ENCODE assay signal across 9 mouse cellular contexts in the genomic region with DNA sequence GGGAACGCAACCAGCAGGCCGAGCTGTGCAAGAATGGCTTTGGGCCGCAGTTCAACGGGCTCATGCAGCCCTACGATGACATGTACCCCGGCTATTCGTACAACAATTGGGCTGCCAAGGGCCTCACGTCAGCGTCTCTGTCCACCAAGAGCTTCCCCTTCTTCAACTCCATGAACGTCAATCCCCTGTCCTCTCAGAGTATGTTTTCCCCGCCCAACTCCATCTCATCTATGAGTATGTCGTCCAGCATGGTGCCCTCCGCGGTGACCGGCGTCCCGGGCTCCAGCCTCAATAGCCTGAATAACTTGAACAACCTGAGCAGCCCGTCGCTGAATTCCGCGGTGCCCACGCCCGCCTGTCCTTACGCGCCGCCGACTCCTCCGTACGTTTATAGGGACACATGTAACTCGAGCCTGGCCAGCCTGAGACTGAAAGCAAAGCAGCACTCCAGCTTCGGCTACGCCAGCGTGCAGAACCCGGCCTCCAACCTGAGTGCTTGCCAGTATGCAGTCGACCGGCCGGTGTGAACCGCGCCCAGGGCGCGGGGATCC. TPM values are rescaled to one million over a fixed set of nuclear protein-coding genes. Genes with fewer than 3 reads are reported as not detected.
DNase-seq lines count a peak whose midpoint lies in the region; ATAC-seq and TF ChIP-seq lines count a peak whose summit lies in the region.
"Had no signal": no experiment of that assay in that cellular context is flagged by ENCODE, and none has a peak within 500 bp of the region (broad histone marks: within the 10 kb centered on the region; RNA-seq: fewer than 3 reads in every experiment).

No protein-coding gene starts in this region.

- no peak for ATAC-seq in heart, embryonic 12.5 days (ENCODE audit: insufficient number of reproducible peaks, low FRiP score)
- ATAC-seq in embryonic facial prominence, embryonic 11.5 days (replicated peaks; ENCODE audit: insufficient number of reproducible peaks, low FRiP score, low TSS enrichment, low read depth) = no peak

- H3K9me3 ChIP-seq in heart, embryonic 12.5 days (replicated peaks) = no peaks in the 10 kb centered on the region
- no peaks in the 10 kb centered on the region for H3K9me3 ChIP-seq in embryonic facial prominence, embryonic 11.5 days (replicated peaks; ENCODE audit: control insufficient read depth, low read length)

- peaks cover 25% of the 10 kb centered on the region for H3K4me1 ChIP-seq in heart, embryonic 12.5 days (replicated peaks)
- H3K4me1 ChIP-seq in embryonic facial prominence, embryonic 11.5 days (ENCODE audit: control insufficient read depth, insufficient read depth, low read length) = peaks cover 5% of the 10 kb centered on the region

- peaks cover 49% of the 10 kb centered on the region for H3K27me3 ChIP-seq in heart, embryonic 12.5 days (replicated peaks)
- H3K27me3 ChIP-seq in C2C12 (ENCODE audit: control insufficient read depth, insufficient read depth, insufficient read length) = no peaks in the 10 kb centered on the region
- H3K27me3 ChIP-seq in embryonic facial prominence, embryonic 11.5 days (ENCODE audit: control insufficient read depth, insufficient read depth, low read length) = peaks cover 44% of the 10 kb centered on the region

- peaks cover 17% of the 10 kb centered on the region for H3K79me3 ChIP-seq in C2C12 (ENCODE audit: low read depth)

- H3ac ChIP-seq in C2C12 (ENCODE audit: control insufficient read depth, insufficient read length, low read depth) = peak overlapping the region; percentile 58

- WGBS in heart, embryonic 12.5 days = under 1% methylated on average over 41 of the region's 41 CpGs
- WGBS in embryonic facial prominence, embryonic 11.5 days = 2% methylated on average over 41 of the region's 41 CpGs

- no peak for DNase-seq in heart, adult 8-10 months (ENCODE audit: low spot score)
- peak; percentile 59 for DNase-seq in embryonic facial prominence, embryonic 11.5 days (ENCODE audit: low spot score)
- DNase-seq in mesoderm, embryonic 11.5 days (ENCODE audit: low read depth, low spot score) = peak; percentile 56
- DNase-seq in cerebellum, adult 18-20 months = no peak
- DNase-seq in right cerebral cortex, postnatal 36 days (ENCODE audit: low spot score in 2 of 2) = no peak
- no peak for DNase-seq in cerebellum, postnatal 36 days

- peaks cover 55% of the 10 kb centered on the region for H3K79me2 ChIP-seq in C2C12 (ENCODE audit: control insufficient read depth, insufficient read depth)

- H3K27ac ChIP-seq in heart, embryonic 12.5 days (ENCODE audit: poor library complexity, severe bottlenecking) = peak overlapping the region; percentile 10
- H3K27ac ChIP-seq in embryonic facial prominence, embryonic 11.5 days (replicated peaks; ENCODE audit: low read depth, low read length) = no peak overlapping the region

- H3K9ac ChIP-seq in heart, embryonic 12.5 days = peak overlapping the region; percentile 74
- peak overlapping the region; percentile 44 for H3K9ac ChIP-seq in embryonic facial prominence, embryonic 11.5 days (replicated peaks; ENCODE audit: low read length)

- H3K4me3 ChIP-seq in heart, embryonic 12.5 days = peak overlapping the region; percentile 62
- no peak overlapping the region for H3K4me3 ChIP-seq in C2C12 (ENCODE audit: insufficient read depth, poor library complexity, severe bottlenecking)
- H3K4me3 ChIP-seq in embryonic facial prominence, embryonic 11.5 days (ENCODE audit: low read depth, low read length) = peak overlapping the region; percentile 12; the same call in 1 of the 2 replicates

- peak overlapping the region; percentile 65 for H3K4me2 ChIP-seq in heart, embryonic 12.5 days
- H3K4me2 ChIP-seq in embryonic facial prominence, embryonic 11.5 days (ENCODE audit: low read depth, low read length) = no peak overlapping the region; the same call in 1 of the 2 replicates

- no peaks in the 10 kb centered on the region for H3K36me3 ChIP-seq in heart, embryonic 12.5 days
- H3K36me3 ChIP-seq in C2C12 (ENCODE audit: control insufficient read depth, insufficient read depth) = peaks cover 13% of the 10 kb centered on the region
- H3K36me3 ChIP-seq in embryonic facial prominence, embryonic 11.5 days (replicated peaks; ENCODE audit: control insufficient read depth, insufficient read depth, low read depth, low read length) = no peaks in the 10 kb centered on the region

- no peak for TF ChIP-seq CTCF in C2C12 (IDR thresholded peaks at IDR 0.05; ENCODE audit: control insufficient read depth, insufficient read depth, insufficient read length)

TF ChIP-seq in C2C12, 6 proteins besides CTCF, POLR2A, EP300 and RAD21:
- TF ChIP-seq MYOD1 (IDR thresholded peaks at IDR 0.05; ENCODE audit: control insufficient read depth, insufficient read length, low read depth) (no peak), USF1 (IDR thresholded peaks at IDR 0.05; ENCODE audit: low read depth) (no peak), MAX (IDR thresholded peaks at IDR 0.05) (no peak), CEBPB (IDR thresholded peaks at IDR 0.05; ENCODE audit: low read depth) (no peak), FOSL1 (IDR thresholded peaks at IDR 0.05; ENCODE audit: insufficient read depth, low read length, poor library complexity, severe bottlenecking) (no peak), MYOG (IDR thresholded peaks at IDR 0.05; ENCODE audit: control insufficient read depth, extremely low read depth, insufficient read length) (no peak)

RNA-seq across cellular contexts. Expression of a gene that starts 18.8 kb away (rescaled TPM):
- 39.1 and 41.3 TPM in 2 replicates for polyA plus RNA-seq in heart, embryonic 12.5 days (2016; fragmentation: Nextera tagmentation; extraction: Ambion mirVana)
- 1 to 10 TPM in 1 of 4 experiments, under 1 TPM in 3; 0.57 to 1.4 (median 0.69) TPM for total RNA-seq in heart, adult 8-10 months (2022)
- polyA plus RNA-seq in C2C12 (2012; fragmentation: generic; extraction: Trizol) = 31.8 TPM
- polyA plus RNA-seq in embryonic facial prominence, embryonic 11.5 days (2014; fragmentation: Nextera tagmentation; extraction: Ambion mirVana) = 35.6 and 41.4 TPM in 2 replicates
- total RNA-seq: layer of hippocampus, postnatal 10 days had no signal

Comparison
In these comparisons a context has a peak if more than half of its experiments do, and no peak if none do; other contexts are left out.
1. DNase-seq: peak in embryonic facial prominence, embryonic 11.5 days (single experiment) and mesoderm, embryonic 11.5 days (single experiment); none in heart, adult 8-10 months (single experiment), cerebellum, adult 18-20 months (0 of 2), right cerebral cortex, postnatal 36 days (0 of 2) and cerebellum, postnatal 36 days (0 of 2).